Mouse (Mus musculus) limb, embryonic 10.5 days (tissue): ENCODE measurements at regions not wholly inside any gene's neighbourhood (a gene's known extent, or its start where the extent isn't known, plus 50 kb on each side); places are given as distances from the start of the nearest gene placed in this dataset.
A peak's percentile ranks its signal among the peaks of the same experiment; 100 is the strongest.

ENCODE experiments used
- DNase-seq: peaks from one replicate; pipeline ENCODE4 v3.0.0-alpha.2; 2017; ENCODE audit warnings: low spot score
- H3K27ac ChIP-seq: fragments of 300-500 bp; sonication (generic); 2 replicates; pipeline ENCODE4 v1.5.1; 2016; ENCODE audit warnings: mild to moderate bottlenecking
- H3K27me3 ChIP-seq: fragments of 300-500 bp; sonication (generic); 2 replicates; pipeline ENCODE4 v1.6.1; 2016; ENCODE audit warnings: low read depth, mild to moderate bottlenecking; ENCODE audit not compliant: poor library complexity, severe bottlenecking
- H3K36me3 ChIP-seq: fragments of 300-500 bp; sonication (generic); 2 replicates; pipeline ENCODE4 v1.6.1; 2016; ENCODE audit warnings: mild to moderate bottlenecking, moderate library complexity
- H3K4me1 ChIP-seq: fragments of 300-500 bp; sonication (generic); 2 replicates; pipeline ENCODE4 v1.6.1; 2016
- H3K4me3 ChIP-seq: fragments of 300-500 bp; sonication (generic); 2 replicates; pipeline ENCODE4 v1.5.1; 2016; ENCODE audit warnings: mild to moderate bottlenecking, moderate library complexity
- H3K9me3 ChIP-seq: fragments of 300-500 bp; sonication (generic); replicated peaks from 2 replicates; pipeline ENCODE4 v1.6.1; 2016; ENCODE audit warnings: mild to moderate bottlenecking
- WGBS: fragments of 180-500 bp; shearing (Covaris S2); methylation state at CpG from one replicate; pipeline ENCODE4 v1.1.7; 2016; 5-methylcytosine and 5-hydroxymethylcytosine counted together

DNA sequence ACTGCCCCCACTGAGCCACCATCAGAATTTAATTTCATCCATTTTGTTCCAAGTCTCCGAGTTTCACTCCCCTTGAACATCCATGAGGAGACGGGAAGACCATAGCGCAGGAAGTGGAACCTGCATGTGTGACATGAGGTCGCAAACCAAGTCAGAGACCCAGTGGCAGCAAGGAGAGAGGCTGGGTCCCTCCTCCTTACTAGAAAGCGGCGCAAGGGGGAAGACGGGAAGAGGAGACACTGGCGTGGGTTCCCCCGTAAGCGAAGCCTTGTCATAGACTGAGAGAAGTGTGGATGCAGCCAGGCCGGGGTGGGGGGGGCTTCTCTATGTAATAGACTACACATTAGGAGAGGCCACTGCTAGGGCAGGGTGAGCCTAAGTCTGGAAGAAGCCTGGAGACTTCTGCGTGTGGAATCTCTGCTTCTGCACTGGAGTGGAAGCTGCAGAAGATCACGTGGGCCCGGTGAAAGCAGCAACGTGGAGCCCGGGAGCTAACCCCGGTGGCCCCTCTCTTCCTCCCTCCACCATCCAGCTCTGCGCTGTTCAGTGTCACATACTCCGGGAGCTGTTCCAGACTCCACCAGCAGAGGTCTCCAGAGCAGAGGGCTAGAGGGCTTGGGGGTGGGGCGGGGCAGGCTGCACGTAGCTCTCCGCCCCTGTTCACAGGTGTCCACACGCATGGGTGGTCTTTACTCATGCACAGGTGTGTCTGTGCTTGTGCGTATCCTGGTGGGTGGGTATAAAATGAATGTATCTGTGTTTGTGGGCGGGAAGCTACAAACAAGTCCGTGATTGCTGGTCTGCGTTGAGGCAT, 159.4 kb downstream of the Zfp36l2 start:
- H3K4me3 ChIP-seq: 0 out of 2 replicates have a peak overlapping the region, but pooled peaks have one; percentile 21
- peak; percentile 95 for DNase-seq
- H3K9me3 ChIP-seq: 0 out of 2 replicates have a peak, but pooled peaks cover 2% of the 10 kb centered on the region
- H3K27ac ChIP-seq: peak overlapping the region; percentile 84
- H3K36me3 ChIP-seq: no peaks in the 10 kb centered on the region
- WGBS: 24% methylated on average over 27 of the region's 27 CpGs
- H3K4me1 ChIP-seq: peaks cover 72% of the 10 kb centered on the region
- H3K27me3 ChIP-seq: no peaks in the 10 kb centered on the region

DNA sequence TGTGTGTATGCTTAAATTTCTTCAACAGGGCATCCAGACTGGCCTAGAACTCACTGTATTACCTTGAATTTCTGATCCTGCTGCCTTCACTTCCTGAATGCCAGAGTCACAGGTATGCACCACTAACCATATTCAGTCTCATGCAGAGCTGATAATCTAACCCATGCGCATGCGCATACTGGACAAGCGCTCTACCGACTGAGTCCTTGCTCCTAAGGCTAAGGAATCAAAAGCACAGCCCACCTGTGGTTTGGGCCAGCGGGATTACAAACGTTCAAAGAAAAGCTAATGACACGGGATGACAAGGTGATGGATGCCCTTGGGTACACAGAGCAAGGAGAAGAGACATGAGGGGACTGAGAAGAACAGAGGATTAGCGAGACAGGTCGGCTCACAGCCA, 160.5 kb downstream of the Zfp36l2 start:
- peaks cover 63% of the 10 kb centered on the region for H3K4me1 ChIP-seq
- H3K36me3 ChIP-seq: no peaks in the 10 kb centered on the region
- peak overlapping the region; percentile 84; the same call in 1 of the 2 replicates for H3K27ac ChIP-seq

DNA sequence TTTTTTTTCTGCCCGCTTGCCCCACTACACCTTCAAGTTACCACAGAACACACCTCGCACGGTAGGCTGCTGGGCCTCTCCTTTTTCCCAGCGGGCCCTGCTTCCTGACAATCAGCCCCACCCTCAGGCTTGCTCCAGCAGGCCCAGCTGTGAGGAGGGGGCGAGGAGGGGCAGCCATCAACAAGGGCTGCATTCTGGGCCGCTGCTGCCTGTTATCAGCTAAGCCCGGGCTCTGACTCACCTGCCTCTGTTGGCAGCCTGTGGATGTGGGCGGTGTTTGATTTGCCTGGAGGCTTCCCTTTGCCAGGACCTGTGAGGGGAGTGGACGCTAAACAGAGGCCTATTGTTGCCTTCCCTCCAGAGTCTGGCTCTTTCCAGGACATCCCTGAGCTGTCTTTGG, 161.6 kb downstream of the Zfp36l2 start:
- no peak for DNase-seq
- H3K27me3 ChIP-seq: no peaks in the 10 kb centered on the region
- no peak overlapping the region for H3K4me3 ChIP-seq
- no peaks in the 10 kb centered on the region for H3K36me3 ChIP-seq
- 27% methylated on average over 9 of the region's 9 CpGs for WGBS
- peaks cover 53% of the 10 kb centered on the region for H3K4me1 ChIP-seq
- H3K9me3 ChIP-seq: 0 out of 2 replicates have a peak, but pooled peaks cover 2% of the 10 kb centered on the region
- peak overlapping the region; percentile 84 for H3K27ac ChIP-seq

More for the DNA sequence above, 160.5 kb downstream of the Zfp36l2 start:
- DNase-seq: no peak
- H3K27me3 ChIP-seq: no peaks in the 10 kb centered on the region
- H3K9me3 ChIP-seq: 0 out of 2 replicates have a peak, but pooled peaks cover 2% of the 10 kb centered on the region
- 59% methylated on average over 9 of the region's 9 CpGs for WGBS
- H3K4me3 ChIP-seq: no peak overlapping the region

GRCm38 (mm10) chr17:84022358-84022757, 165.4 kb downstream of the Zfp36l2 start:
- Histone ChIP-seq H3K4me3 (no peak overlapping the region), H3K27me3 (no peaks in the 10 kb centered on the region), H3K36me3 (no peaks in the 10 kb centered on the region), H3K4me1 (peaks cover 23% of the 10 kb centered on the region), H3K9me3 (0 out of 2 replicates have a peak, but pooled peaks cover 2% of the 10 kb centered on the region), H3K27ac (no peak overlapping the region)
- DNase-seq: no peak
- WGBS: 87% methylated on average over 7 of the region's 7 CpGs

DNA sequence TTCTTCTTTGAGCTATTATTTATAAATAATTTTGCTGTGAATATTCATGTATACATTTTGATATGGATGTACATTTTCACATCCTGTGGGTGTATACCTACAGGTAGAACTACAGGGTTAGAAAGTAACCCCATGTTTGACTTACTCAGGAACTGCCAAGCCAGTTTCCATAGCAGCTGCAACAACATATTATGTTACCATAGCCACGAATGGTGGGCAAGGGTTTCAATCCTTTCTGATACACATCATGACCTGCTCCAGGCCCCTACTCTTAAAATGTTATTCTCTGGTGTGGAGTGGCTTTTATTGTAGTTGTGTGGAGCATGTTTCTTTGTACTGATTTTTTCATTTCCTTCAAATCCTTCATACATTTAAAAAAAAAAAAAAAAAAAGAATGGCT, 168.9 kb downstream of the Zfp36l2 start:
- H3K4me1 ChIP-seq: peaks cover 3% of the 10 kb centered on the region; the same call in 1 of the 2 replicates
- 71% methylated on average over 1 of the region's 1 CpGs for WGBS
- no peak for DNase-seq
- no peak overlapping the region for H3K27ac ChIP-seq
- H3K9me3 ChIP-seq: no peaks in the 10 kb centered on the region
- H3K27me3 ChIP-seq: no peaks in the 10 kb centered on the region
- H3K4me3 ChIP-seq: no peak overlapping the region
- no peaks in the 10 kb centered on the region for H3K36me3 ChIP-seq

DNA sequence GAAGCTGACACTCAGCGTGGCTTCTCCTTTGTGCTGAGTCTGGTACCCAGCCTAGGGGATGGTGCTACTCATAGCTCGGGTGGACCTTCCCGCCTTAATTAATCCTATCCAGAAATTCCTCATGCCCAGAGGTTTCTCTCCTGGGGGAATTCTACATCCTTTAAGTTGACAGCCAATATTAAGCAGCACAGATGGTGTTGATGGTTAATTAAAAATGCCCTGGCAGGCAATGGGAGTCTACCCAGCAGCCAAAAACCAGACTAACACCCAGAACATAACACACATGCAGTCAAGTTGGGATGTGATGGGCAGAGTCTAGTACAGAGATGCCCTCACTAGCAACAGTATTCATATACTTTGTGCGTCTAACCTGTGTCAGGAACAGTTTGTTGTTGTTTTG, 169.9 kb downstream of the Zfp36l2 start:
- H3K27ac ChIP-seq: no peak overlapping the region; the same call in 1 of the 2 replicates
- no peak for DNase-seq
- no peaks in the 10 kb centered on the region for H3K9me3 ChIP-seq
- H3K4me3 ChIP-seq: no peak overlapping the region
- H3K36me3 ChIP-seq: no peaks in the 10 kb centered on the region
- H3K27me3 ChIP-seq: no peaks in the 10 kb centered on the region
- WGBS: 79% methylated on average over 4 of the region's 4 CpGs
- peaks cover 3% of the 10 kb centered on the region; the same call in 1 of the 2 replicates for H3K4me1 ChIP-seq

- H3K27ac ChIP-seq: peak overlapping the region; percentile 61
- 90% methylated on average over 12 of the region's 12 CpGs for WGBS
- no peak for DNase-seq
These were observed 166.7 kb upstream of the Haao start for GRCm38 (mm10) chr17:84014287-84015039.

DNA sequence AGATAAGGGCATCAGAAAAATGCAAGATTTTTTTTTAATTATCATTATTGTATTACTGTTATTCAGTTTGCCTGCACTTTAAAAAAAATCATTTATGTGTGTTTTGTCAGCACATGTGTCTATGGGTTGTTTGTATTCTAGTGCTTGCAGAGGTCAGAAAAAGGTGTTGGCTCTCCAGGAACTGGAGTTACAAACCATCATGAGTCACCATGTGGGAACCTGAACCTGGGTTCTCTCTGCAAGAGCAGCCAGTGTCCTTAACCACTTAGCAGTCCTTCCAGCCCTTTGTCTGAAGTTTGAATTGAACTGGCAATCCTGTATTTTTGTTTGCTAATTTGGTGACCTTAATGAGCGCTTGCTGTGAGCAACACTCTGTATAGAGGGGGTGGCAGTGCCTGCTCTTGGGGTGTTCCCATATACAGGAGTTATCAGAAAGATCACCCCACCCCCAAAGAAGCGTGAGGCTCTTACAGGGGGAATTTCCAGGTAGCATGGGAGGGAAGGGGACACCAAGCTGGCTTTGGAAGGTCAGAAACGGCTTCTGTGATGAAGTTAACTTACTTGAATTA, 162.8 kb upstream of the Haao start:
- peaks cover 59% of the 10 kb centered on the region for H3K4me1 ChIP-seq
- H3K9me3 ChIP-seq: no peaks in the 10 kb centered on the region
- peak overlapping the region; percentile 79 for H3K27ac ChIP-seq
- H3K4me3 ChIP-seq: no peak overlapping the region
- no peak for DNase-seq
- H3K27me3 ChIP-seq: no peaks in the 10 kb centered on the region
- no peaks in the 10 kb centered on the region for H3K36me3 ChIP-seq
- WGBS: 86% methylated on average over 3 of the region's 3 CpGs

More at GRCm38 (mm10) chr17:84014287-84015039, 166.7 kb upstream of the Haao start:
- no peaks in the 10 kb centered on the region for H3K9me3 ChIP-seq
- H3K4me1 ChIP-seq: peaks cover 30% of the 10 kb centered on the region
- H3K27me3 ChIP-seq: no peaks in the 10 kb centered on the region
- H3K4me3 ChIP-seq: no peak overlapping the region
- H3K36me3 ChIP-seq: no peaks in the 10 kb centered on the region

DNA sequence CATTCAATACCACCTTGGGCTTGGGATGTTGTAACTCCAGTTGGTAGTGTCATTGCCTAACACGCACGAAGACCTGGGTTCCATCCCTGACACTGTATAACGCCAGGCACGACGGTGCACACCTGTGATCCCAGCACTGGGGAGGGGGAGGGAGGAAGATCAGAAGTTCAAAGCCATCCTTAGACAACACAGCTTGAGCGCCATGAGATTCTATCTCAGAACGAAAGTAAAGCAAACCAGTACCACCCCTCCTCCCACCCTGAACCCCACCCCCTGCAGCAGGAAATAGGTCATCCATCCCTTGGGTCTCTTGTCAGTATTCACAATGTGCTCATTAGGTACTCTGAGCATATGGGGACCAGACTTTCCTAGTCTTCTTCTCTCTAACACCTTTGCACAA, 162.2 kb upstream of the Haao start:
- H3K36me3 ChIP-seq: no peaks in the 10 kb centered on the region
- H3K4me3 ChIP-seq: no peak overlapping the region
- 74% methylated on average over 7 of the region's 7 CpGs for WGBS
- H3K27ac ChIP-seq: peak overlapping the region; percentile 81
- H3K4me1 ChIP-seq: peaks cover 64% of the 10 kb centered on the region
- H3K27me3 ChIP-seq: no peaks in the 10 kb centered on the region
- H3K9me3 ChIP-seq: no peaks in the 10 kb centered on the region
- DNase-seq: no peak

DNA sequence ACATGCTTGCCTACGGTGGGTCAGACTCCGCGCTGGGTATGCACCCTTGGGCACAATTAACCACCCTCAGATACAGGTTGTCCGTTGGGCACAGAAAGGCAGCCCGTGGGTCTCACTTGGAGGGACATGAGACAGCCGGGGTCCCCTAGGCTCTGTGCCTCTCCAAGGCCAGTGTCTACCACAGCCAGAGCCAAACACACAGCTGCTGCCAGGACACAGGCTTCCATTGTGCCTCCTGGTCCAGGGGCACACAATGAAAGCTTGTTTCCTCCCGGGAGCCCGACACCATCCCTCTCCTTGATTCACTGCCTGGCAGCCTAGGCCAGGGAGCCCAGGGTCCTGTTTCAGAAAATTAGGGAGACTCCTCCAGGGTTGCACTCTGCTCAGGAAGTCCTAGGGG, 161.4 kb upstream of the Haao start:
- Histone ChIP-seq H3K36me3 (no peaks in the 10 kb centered on the region), H3K4me3 (no peak overlapping the region), H3K4me1 (peaks cover 72% of the 10 kb centered on the region), H3K27me3 (no peaks in the 10 kb centered on the region), H3K9me3 (no peaks in the 10 kb centered on the region), H3K27ac (peak overlapping the region; percentile 81)
- 85% methylated on average over 8 of the region's 8 CpGs for WGBS
- DNase-seq: peak; percentile 65

DNA sequence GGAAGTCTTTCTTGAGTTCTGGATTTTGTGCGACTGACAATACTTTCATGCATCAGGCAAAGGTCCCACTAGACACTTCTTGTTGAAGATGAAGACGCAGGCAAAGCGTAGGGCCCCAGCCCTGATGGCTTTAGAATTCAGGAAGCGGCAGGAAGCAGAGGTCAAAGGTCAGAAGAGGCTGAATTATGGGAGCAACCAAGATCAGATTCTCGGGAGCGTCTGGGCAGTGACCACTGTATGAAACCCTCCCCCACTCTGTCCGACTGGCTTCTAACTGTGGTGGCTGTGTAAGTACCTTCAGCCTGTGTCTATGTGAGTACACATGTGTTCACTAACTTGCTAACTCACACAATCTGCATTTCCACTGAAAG, 160.9 kb upstream of the Haao start:
- Histone ChIP-seq H3K36me3 (no peaks in the 10 kb centered on the region), H3K9me3 (no peaks in the 10 kb centered on the region), H3K27ac (peak overlapping the region; percentile 81), H3K27me3 (no peaks in the 10 kb centered on the region), H3K4me1 (peaks cover 77% of the 10 kb centered on the region), H3K4me3 (no peak overlapping the region)
- DNase-seq: no peak
- WGBS: 27% methylated on average over 7 of the region's 7 CpGs

GRCm38 (mm10) chr17:84008035-84008681, 160.4 kb upstream of the Haao start:
- Histone ChIP-seq H3K27me3 (no peaks in the 10 kb centered on the region), H3K4me1 (peaks cover 79% of the 10 kb centered on the region), H3K36me3 (no peaks in the 10 kb centered on the region), H3K27ac (peak overlapping the region; percentile 81), H3K9me3 (no peaks in the 10 kb centered on the region), H3K4me3 (no peak overlapping the region)
- no peak for DNase-seq
- 88% methylated on average over 12 of the region's 12 CpGs for WGBS
